Mouse (Mus musculus) olfactory bulb, adult 2 months (tissue): ENCODE results near the gene Bicra.

Source experiments
- CTCF ChIP-seq: fragments of 200-500 bp; IDR thresholded peaks from 2 replicates; pipeline ENCODE4 v1.5.1; 2012; ENCODE audit warnings: low read depth, mild to moderate bottlenecking, low read length, moderate library complexity; ENCODE audit not compliant: insufficient read depth
- POLR2A ChIP-seq: fragments of 200-500 bp; IDR thresholded peaks from 2 replicates; pipeline ENCODE4 v1.6.1; 2012; ENCODE audit warnings: mild to moderate bottlenecking, low read depth, low read length, moderate library complexity; ENCODE audit not compliant: insufficient read depth

DNA sequence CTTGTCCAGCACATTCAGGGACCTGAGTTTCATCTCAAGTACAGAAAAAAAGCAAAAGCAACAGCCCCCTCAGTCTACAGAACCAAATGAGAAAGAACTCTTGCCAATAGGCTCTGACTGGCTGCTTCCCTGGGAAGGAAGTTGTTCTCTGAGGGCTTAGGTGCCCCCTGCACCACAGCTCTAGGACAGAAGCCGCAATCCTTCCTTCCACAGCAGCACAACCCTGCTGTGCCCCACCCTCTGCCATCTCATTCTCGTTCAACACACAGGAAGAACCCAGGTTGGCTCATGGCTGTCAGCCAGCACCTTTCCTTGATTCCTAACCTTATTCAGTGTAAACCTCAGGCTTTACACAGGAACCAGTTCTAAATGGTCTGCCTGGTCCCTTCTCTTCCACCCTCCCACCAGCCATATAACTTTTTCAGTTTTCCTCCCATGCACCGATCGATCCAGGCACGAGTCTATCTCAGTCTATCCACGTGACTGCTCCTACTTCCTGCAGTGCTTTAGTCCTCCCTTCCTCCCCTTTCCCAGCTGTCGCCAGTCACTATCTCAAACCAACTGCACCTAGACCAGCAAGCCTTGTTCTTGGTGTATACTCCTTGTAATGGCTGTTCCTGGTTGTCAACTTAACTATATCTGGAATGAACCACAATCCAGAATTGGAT is 36.2 kb downstream of the Bicra start:
- TF ChIP-seq POLR2A = no peak
- TF ChIP-seq CTCF = no peak
